Mouse (Mus musculus): ENCODE data around the gene Coro1b. TPM values are rescaled to one million over a fixed set of nuclear protein-coding genes. Genes with fewer than 3 reads are reported as not detected.
A peak's percentile ranks its signal among the peaks of the same experiment; 100 is the strongest.

The Coro1b gene
- polyA plus RNA-seq, 1 experiment from 2014 or later = 184 TPM

- DNase-seq (ENCODE audit: low spot score) = peak; percentile 91
Measured at GRCm38 (mm10) chr19:4184976-4185975, 36.9 kb downstream of the Coro1b start.

- DNase-seq (ENCODE audit: low spot score) = no peak
Measured at GRCm38 (mm10) chr19:4187303-4187702, 38.9 kb downstream of the Coro1b start.

- no peak for DNase-seq (ENCODE audit: low spot score)
Measured at GRCm38 (mm10) chr19:4189051-4189620, 40.7 kb downstream of the Coro1b start.

GRCm38 (mm10) chr19:4190831-4191334 lies 42.5 kb downstream of the Coro1b start, which contains the start of gene Tbc1d10c:
Gene Tbc1d10c (minus strand): TSS chr19:4191284.
- DNase-seq (ENCODE audit: low spot score) = peak; percentile 89

GRCm38 (mm10) chr19:4191528-4192250 lies 43.3 kb downstream of the Coro1b start, which contains the start of gene Ppp1ca:
Gene Ppp1ca (plus strand): TSS chr19:4192065.
- DNase-seq (ENCODE audit: low spot score) = peak; percentile 97

- DNase-seq (ENCODE audit: low spot score) = no peak
Measured at GRCm38 (mm10) chr19:4192251-4192985, 44.0 kb downstream of the Coro1b start.

GRCm38 (mm10) chr19:4193129-4193528 lies 44.7 kb downstream of the Coro1b start:
- DNase-seq (ENCODE audit: low spot score) = no peak

- no peak for DNase-seq (ENCODE audit: low spot score)
Measured at GRCm38 (mm10) chr19:4194021-4194724, 45.8 kb downstream of the Coro1b start.

- no peak for DNase-seq (ENCODE audit: low spot score)
Measured at GRCm38 (mm10) chr19:4194776-4195650, 46.6 kb downstream of the Coro1b start.

GRCm38 (mm10) chr19:4196048-4196447 lies 47.6 kb downstream of the Coro1b start:
- no peak for DNase-seq (ENCODE audit: low spot score)

GRCm38 (mm10) chr19:4196548-4196947 lies 48.1 kb downstream of the Coro1b start:
- DNase-seq (ENCODE audit: low spot score) = no peak

GRCm38 (mm10) chr19:4197180-4197579 lies 48.8 kb downstream of the Coro1b start:
- DNase-seq (ENCODE audit: low spot score) = no peak

- peak; percentile 96 for DNase-seq (ENCODE audit: low spot score)
Measured at GRCm38 (mm10) chr19:4201291-4201909, 53.0 kb downstream of the Coro1b start, which contains the start of gene Rad9a. Gene Rad9a (minus strand): TSS chr19:4201662.

GRCm38 (mm10) chr19:4202149-4202548 lies 53.7 kb downstream of the Coro1b start:
- DNase-seq (ENCODE audit: low spot score) = no peak

- peak; percentile 39 for DNase-seq (ENCODE audit: low spot score)
Measured at GRCm38 (mm10) chr19:4203148-4203547, 54.7 kb downstream of the Coro1b start.
